Mouse (Mus musculus): Measurements from ENCODE around the gene Vrk2.

The Vrk2 gene

DNA sequence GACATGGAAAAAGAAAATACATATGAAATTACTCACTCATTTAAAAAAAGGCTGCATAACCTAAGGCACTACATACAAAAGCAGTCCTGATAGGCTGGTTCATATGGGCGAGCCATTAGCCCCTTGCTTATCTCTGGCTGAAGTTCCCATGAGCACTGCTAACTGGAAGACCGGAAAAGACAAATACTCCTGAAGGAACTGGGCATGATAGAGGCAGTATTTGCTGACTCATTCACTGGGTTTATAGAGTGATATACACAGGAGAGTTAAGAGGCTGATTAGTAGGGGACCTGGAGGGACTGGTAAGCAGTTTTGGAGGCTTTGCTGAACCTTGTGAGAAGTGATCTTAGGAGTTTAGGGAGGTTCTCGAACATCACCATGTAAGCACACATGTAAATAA is 42.2 kb downstream of the Vrk2 start:
- DNase-seq (ENCODE audit: low read depth), result peak; percentile 16

DNA sequence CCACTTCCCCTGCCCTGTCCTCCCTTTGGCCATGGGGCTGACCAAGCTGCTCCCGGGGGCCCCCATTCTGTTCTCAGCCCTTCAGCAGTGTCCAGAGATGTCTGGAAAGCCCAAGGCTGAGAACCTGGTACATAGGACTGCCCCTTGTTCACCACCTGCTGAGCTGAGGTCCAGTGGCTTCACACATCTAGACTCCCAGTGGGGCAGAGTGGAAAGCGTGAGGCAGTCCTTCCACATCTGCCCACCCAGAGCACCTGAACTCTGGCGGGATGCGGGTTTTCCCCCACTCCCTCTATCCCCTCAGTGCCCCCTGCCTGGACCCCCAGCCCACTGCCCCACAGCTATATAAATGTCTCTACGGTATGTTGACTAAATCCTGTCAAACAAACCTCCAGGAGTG is 56.0 kb downstream of the Vrk2 start:
- DNase-seq (ENCODE audit: low read depth), result no peak

DNA sequence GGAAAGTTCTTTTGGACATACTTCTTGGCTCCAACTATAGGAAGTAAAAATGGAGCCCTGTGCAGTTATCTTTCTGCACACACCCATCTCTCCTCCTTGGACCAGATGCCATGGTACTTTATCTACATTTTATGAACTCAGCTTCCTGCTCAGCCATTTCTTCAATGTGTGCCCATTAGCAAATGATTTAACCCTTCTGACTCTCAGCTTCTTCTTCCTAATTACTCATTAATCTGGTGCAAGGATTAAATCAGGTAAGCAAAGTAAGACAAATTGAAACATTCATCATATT is 60.0 kb downstream of the Vrk2 start:
- DNase-seq (ENCODE audit: low read depth), result no peak

DNA sequence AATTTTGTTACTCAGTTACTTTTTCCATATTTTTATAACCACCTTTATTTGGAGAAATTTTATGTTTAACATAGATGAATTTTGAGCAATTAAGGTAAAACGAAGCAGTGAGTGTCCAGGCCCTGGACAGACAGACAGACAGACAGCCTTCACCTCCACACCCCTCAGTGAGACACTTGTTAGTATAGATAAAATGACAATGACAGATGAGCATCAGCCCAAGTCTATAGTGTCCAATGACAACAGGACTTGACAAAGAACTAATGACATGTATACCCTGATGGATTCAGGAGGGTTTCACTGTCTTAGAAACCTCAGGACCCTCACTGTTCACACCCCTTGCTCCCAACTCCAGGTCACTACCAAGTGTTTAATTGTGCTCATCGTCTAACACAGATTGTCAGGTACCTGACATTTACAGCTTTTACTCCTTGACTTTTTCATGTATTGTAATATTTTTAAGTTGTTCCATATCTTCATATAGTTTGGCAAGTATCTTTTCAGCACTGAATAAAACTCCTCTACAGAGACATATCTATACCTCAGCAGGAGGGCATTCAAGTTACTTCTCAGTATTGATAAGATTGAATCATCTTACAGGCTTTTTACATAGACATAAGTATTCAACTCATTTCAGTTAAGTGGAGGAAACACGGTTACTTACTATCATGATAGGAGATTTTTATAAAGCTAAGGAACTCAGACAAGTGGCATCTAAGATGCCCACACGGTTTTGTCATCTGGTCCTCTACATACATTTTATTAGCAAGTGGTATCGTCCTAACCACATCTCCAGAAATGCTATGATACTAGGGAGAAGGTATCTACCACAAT is 60.6 kb downstream of the Vrk2 start:
- DNase-seq (ENCODE audit: low read depth), result no peak

DNA sequence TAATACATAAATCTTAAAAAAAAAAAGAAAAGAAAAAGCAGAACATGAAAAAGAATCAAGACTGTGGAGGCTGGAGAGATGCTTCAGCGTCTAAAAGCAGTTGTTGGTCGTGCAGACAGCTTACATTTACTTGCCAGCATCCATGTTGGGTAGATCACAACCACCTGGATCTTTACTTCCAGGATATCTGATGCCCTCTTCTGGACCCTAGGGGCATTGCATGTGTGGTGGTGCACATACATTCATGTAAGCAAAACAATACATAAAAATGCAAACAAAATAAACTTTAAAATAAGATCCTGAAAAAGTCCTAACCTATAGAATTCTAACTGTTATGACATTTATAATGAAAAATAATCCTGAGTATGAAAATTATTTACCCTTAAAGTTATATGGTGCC is 66.9 kb downstream of the Vrk2 start:
- DNase-seq (ENCODE audit: low read depth), result peak; percentile 23

DNA sequence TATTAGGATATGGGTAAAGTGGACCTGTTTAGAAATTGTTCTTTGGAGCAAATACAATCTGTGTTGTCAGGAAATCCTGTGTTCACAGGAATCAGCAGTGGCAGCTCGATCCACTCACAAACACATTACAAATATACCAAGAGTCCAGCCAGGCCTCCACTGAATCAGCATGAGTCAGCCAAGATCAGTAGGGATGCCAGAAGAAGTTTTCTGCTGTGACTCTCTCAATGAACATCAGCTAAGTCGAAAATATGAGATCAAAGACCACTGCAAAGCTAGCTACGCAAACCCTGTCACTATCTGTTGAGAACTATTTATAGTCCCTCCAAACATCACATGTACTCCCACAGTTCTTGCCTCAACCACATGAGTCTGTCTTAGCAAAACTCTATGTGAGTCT is 74.8 kb downstream of the Vrk2 start:
- peak; percentile 79 for DNase-seq (ENCODE audit: low read depth)

DNA sequence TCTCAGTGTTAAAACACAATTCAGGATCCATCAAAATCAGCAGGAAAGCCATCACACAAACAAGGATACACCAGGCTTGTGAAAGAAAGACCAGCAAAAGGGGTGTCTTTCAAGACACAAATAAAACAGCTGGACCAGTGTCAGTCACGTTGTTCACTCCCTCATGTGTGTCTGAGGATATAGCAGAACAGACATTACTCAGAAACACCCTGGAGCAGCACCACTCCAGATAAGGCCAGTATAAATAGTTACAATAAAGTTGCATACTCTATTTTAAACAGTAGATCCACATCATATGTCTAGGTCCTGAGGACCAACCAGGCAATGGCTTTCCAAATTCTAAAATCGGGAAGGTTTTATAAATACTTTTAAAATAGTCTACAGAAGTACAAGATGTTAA is 77.7 kb downstream of the Vrk2 start:
- no peak for DNase-seq (ENCODE audit: low read depth)

DNA sequence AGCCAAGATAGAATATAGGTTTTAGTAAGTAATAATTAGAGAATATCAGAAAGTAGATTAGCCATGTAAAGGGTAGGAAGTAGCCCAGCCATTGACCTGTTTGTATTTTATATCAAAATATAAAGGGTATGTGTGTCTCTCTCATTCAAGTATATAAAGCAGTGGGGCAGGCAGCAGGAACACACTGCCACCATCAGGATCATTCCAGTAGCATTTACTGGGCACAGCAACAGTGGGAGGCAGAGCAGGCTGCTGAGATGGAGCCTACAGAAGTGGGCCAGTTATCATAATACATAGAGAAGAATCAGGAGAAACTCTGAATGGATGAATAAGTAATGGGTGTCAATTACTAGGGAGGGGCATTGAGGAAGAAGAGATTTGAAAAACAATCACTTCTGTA is 80.1 kb downstream of the Vrk2 start:
- DNase-seq (ENCODE audit: low read depth), result no peak

DNA sequence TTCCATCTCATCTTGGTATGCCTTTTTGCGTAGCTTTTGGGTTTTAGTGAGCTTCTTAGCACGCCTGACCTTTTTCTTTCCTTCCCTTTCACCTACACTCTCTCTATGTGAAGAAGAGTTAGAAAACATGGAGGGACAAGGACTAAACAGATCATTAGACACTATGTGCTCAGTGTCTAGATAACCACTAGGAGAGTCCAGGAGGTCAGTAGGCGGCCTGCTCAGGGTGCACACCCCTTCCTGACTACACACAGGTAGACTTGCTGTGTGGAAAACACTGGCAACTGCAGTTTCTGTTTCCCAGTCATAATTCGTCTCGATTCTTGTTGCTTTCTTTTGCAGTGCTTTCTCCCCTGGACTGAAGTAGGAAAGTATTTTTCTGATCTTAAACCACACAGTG is 97.8 kb downstream of the Vrk2 start:
- DNase-seq (ENCODE audit: low read depth), result no peak

DNA sequence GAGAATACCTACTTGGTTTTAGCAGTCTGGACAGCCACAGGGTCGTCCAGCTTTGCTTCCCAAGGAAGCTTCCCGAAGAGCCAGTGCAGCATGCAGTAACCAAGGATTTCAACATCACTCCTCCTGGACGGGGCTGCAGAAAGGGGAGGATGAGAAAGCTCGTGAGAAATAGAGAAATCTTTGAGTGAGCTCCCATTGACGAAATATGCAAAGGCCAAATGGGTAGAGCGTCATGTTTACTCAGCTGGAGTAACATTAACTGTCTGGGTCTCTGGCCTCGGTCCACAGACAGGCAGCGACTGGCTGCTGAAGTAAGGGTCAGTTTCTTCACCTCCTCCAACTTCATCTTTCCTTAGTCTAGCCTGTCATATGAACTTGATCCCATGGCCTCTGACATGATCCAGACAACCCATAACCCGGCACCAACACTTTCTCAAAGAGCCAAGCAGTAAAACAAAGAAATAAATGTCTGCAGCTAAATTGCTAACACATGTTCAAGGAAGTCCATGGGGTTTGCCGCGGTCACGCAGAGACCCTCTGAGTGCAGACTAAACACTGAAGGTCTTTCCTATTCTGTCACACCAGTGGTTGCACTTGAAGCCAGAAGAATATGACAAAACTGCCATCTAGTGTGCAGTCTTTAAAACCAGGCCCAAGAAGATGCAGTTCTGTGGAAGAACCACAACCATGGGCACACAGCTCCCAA is 103.9 kb downstream of the Vrk2 start:
- peak; percentile 52 for DNase-seq (ENCODE audit: low read depth)

DNA sequence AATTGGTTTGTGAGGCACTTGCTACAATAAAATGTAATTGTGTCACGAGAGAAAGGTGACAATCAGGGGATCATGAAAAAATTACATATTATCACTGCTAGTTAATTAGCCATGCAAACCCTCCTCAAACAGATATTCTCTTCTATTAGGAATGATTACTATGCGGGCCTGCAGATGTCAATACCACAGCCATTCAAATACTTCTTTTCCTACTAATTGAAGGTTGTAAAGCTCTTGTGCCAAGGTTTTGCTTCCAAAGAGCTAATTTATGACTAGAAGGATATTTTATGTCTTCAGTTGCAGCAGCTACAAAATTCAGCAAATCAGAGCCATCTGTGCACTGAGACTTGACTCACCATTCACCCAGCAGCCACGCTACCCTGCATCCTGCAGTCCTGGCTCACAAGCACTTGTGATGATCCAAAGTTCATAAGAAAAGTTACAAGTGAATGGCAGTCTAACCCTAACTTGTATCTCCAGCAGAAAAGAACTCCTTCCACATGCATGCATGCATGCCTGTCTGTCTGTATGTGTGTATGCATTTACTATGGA is 112.0 kb downstream of the Vrk2 start:
- peak; percentile 56 for DNase-seq (ENCODE audit: low read depth)

DNA sequence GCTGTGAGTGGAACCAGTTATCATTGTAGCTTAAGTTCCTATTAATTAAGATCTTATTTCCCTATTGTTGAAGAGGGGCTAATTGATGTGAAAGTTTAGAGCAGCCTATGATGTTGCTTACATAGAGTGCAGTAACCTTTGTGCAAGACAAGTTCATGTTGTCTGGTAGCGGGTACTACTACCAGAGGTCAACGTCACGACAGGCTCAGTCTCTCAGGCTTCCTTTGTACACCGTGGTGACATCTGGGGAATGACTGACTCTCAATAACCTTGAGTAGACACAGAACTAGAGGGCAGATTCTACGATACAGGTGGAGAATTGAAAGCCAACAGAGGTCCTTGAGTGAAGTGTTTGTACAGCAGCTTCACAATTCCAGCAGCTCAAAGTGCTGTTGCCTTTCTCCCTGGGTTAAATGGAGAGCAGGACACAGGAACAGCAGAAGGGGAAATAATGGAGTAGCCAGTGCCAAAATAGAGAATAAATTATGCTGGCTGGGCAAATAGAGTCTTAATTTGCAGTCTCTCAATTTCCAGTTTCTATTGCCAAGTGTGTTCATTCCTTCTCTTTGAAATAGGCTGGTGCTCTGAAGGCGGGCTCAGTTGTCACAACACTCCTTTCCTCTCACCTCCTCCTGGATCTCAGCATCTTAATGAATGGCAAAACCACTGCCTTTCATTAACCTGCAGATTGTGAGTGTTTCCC is 116.6 kb downstream of the Vrk2 start:
- no peak for DNase-seq (ENCODE audit: low read depth)

DNA sequence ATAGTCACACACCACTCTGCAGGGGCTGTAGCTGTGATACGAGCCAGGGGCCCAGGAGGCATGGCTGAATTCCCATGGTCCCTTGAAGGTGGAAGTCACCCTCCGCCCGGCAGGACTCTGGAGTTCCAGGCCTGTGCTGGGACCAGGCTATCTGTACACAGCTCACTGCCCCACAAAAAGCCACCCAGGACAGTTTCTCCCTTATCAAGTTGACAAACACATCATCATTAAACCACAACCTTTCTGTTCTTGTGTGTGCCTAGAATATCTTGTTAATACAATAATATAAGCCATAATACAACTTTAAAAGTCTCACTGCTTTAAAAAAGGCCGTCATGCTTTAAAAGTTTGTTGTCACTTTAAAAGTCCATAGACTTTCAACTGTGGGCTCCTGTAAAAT is 139.7 kb downstream of the Vrk2 start:
- DNase-seq (ENCODE audit: low read depth), result no peak

DNA sequence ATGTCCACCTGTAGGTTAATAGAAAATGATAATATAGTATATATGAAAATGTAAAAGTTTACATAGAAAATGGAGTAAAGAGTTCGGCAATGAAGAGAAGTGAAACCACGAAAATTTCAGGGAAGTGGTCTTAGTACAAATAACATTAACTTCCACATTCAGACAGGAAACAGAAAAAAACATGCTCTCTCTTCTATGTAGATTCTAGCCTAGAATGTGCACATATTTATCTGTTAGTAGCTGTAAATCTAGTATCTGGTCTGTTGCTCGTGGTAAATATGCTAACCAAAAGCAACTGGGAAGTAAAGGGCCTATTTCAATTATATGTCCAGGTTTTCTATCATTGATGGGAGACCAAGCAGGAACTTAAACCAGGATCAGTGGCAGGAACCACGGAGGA is 141.1 kb downstream of the Vrk2 start:
- DNase-seq (ENCODE audit: low read depth), result no peak

DNA sequence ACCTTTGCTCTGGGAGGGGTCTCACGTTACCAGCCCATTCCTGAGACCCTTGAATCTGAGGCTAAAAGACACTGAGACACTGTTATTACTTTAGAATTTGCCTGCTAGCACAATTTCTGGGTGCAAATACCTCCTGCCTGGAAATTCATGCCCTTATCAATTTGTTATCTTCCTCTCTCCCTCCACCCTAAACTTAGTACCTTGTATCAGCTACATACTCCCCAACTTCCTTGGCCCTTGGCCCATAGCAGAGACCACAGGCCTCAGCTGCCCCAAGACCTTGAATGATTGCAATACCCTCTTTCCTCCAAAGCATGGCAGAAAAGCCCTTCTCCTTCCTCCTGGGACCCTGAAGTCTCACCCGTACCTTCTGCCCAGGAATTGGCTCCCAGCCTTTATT is 142.6 kb downstream of the Vrk2 start:
- no peak for DNase-seq (ENCODE audit: low read depth)

DNA sequence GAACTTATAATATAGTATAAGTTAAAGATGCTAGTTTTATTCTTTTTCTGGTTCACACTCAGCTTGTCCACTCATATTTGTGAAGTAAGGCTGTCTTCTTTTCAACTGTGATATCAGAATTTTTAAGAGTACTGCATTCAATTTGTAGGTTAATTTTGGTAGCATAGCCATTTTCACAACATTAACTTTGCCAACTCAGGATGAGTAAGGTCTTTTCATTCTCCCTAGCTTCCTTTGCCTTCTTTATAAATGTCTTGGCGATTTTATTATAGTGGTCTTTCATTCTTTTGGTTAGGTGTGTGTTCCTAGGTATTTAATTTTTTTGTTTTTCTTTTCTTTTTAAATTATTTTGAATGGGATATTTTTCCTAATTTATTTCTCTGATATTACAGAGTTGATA is 143.2 kb downstream of the Vrk2 start:
- no peak for DNase-seq (ENCODE audit: low read depth)

DNA sequence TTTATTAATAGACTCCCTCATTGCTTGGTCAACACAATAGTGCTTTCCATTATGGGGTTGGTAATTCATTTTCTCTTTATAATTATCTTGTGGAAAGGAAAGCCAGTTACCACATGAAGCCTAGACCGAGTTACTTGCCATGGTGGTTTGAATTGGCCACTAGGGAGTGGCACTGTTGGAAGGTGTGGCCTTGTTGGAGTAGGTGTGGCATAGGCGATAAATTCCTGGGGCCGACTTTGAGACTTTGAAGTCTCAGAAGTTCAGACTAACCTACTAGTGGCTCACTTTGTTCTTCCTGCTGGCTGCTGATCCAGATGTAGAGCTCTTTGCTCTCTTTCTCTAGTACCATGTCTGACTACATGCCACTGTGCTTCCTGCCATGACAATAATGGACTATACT is 144.0 kb downstream of the Vrk2 start:
- DNase-seq (ENCODE audit: low read depth), result no peak

DNA sequence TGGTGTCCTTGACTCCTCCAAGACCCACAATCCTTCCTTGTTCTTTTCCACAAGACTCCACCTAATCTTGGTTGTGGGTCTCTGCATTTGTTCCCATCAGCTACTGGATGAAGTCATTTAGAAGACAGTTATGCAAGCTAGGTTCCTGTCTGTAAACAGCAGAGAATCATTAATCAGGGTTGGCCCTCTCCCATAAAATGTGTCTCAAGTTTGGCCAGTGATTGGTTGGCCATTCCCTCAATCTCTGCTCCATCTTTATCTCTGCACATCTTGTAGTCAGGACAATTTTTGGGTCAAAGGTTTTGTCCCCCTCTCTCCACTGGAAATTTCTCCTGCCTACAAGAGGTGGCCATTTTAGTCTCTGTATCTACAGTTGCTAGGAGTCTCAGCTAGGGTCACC is 149.4 kb downstream of the Vrk2 start:
- DNase-seq (ENCODE audit: low read depth), result no peak

DNA sequence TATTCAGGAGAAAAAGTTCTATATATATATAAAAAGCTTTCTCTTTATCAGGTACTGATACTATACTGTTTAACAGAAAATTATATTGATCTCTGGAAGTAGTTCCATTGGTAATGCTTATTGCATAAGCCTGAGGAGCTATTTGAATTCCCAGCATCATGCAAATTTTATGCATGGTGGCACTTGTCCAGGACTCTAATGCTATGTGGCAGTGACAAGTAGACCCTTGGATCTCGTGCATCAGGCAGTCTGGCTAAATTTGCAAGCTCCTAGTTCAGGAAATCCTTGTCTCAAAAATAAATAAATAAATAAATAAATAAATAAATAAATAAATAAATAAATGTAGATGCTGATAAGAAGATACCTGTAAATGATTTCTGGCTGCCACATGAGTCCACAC is 152.7 kb downstream of the Vrk2 start:
- DNase-seq (ENCODE audit: low read depth), result no peak

DNA sequence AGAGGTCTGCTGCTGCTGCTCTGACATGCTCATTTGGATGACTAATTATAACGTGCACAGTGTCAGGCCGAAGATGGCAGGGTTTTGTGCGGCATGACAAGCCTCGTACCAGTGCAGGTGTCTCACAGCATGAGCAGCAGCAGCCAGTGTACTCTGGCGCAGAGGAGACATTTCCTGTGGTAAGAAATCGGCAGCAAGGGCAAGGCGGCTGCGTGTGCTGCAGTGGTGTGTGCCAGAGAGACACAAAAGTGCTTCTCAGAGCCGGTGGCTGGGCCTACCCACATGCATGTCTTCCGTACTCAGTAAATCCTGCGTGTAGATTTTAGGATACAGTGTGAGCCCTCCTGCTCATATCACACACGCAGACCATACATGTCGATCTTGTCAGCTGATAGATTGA is 156.0 kb downstream of the Vrk2 start:
- no peak for DNase-seq (ENCODE audit: low read depth)

DNA sequence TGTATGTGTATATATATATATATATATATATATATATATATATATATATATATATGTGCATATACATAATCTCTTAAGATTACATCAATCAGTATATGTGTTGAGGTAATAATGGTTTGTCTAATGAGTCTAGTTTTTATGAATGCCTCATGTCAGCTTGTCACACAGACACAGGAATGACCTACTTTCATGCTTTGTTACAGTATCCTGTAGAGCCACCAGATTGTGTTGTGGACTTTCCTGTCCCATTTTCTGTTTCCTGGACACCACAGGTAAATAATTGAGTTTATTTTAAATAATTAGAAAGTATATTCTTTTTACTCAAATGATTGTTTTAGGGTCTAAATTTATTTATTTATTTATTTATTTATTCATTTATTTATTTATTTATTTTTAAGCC is 159.6 kb downstream of the Vrk2 start:
- DNase-seq (ENCODE audit: low read depth), result no peak

DNA sequence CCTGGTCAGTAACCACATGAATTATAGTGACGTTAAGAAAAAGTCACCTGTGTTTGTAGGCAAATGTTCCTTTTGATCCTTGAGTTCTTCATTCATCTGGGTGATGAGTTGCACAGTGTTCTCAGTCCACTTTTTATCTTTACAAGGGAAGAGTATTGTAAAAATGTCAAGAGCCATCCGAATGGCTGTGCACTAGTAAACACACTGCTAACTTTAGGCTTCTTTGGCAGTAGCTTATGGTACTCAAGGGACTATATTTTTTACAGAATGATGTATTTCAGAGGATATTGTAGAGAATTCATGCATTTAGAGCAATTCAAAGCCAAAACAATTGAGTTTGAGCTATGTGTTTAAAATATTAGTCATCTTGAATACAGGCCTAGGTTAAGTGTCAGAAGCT is 172.3 kb downstream of the Vrk2 start:
- DNase-seq (ENCODE audit: low read depth), result no peak

All from NIH3T3 (cell line).